Mouse (Mus musculus): ENCODE data around the gene Gckr. TPM values are rescaled to one million over a fixed set of nuclear protein-coding genes. Genes with fewer than 3 reads are reported as not detected.
"Not testable (repeated sequence)": the region's sequence is repeated elsewhere in the genome, so short reads cannot be mapped to it uniquely, and the experiment has no call there.

Gene Gckr
- polyA plus RNA-seq, 1 experiment from 2014 or later: 0.10 TPM

- Histone ChIP-seq H3K4me2 (no peak overlapping the region), H3K9me3 (replicated peaks) (no peaks in the 10 kb centered on the region), H3K4me3 (replicated peaks) (no peak overlapping the region), H3K27ac (replicated peaks) (no peak overlapping the region), H3K9ac (replicated peaks) (no peak overlapping the region), H3K27me3 (replicated peaks) (no peaks in the 10 kb centered on the region), H3K36me3 (peaks cover 7% of the 10 kb centered on the region), H3K4me1 (peaks cover 24% of the 10 kb centered on the region)
- WGBS: 83% methylated on average over 3 of the region's 3 CpGs
- ATAC-seq (ENCODE audit: low FRiP score): no peak
Measured at GRCm38 (mm10) chr5:31297981-31298380, 738 bp downstream of the Gckr start.

- Histone ChIP-seq H3K27me3 (replicated peaks) (no peaks in the 10 kb centered on the region), H3K27ac (replicated peaks) (no peak overlapping the region), H3K36me3 (peaks cover 2% of the 10 kb centered on the region; the same call in 1 of the 2 replicates), H3K4me1 (peaks cover 19% of the 10 kb centered on the region), H3K4me3 (replicated peaks) (no peak overlapping the region), H3K4me2 (no peak overlapping the region), H3K9ac (replicated peaks) (no peak overlapping the region), H3K9me3 (replicated peaks) (no peaks in the 10 kb centered on the region)
- 72% methylated on average over 2 of the region's 2 CpGs for WGBS
- ATAC-seq (ENCODE audit: low FRiP score): no peak
Measured at GRCm38 (mm10) chr5:31298486-31298885, 1.2 kb downstream of the Gckr start.

GRCm38 (mm10) chr5:31301866-31302265, 4.6 kb downstream of the Gckr start:
- Histone ChIP-seq H3K4me2 (no peak overlapping the region), H3K9me3 (replicated peaks) (no peaks in the 10 kb centered on the region), H3K4me3 (replicated peaks) (no peak overlapping the region), H3K36me3 (no peaks in the 10 kb centered on the region), H3K4me1 (no peaks in the 10 kb centered on the region; the same call in 1 of the 2 replicates), H3K9ac (replicated peaks) (no peak overlapping the region), H3K27me3 (replicated peaks) (no peaks in the 10 kb centered on the region), H3K27ac (replicated peaks) (no peak overlapping the region)
- WGBS: 75% methylated on average over 7 of the region's 8 CpGs
- no peak for ATAC-seq (ENCODE audit: low FRiP score)

- H3K36me3 ChIP-seq: no peaks in the 10 kb centered on the region
- no peak overlapping the region for H3K4me3 ChIP-seq (replicated peaks)
- no peaks in the 10 kb centered on the region for H3K9me3 ChIP-seq (replicated peaks)
- no peaks in the 10 kb centered on the region for H3K4me1 ChIP-seq
- no peak overlapping the region for H3K27ac ChIP-seq (replicated peaks)
- ATAC-seq (ENCODE audit: low FRiP score): no peak
- no peak overlapping the region for H3K9ac ChIP-seq (replicated peaks)
- H3K27me3 ChIP-seq (replicated peaks): no peaks in the 10 kb centered on the region
- H3K4me2 ChIP-seq: no peak overlapping the region
- 91% methylated on average over 6 of the region's 6 CpGs for WGBS
Measured at GRCm38 (mm10) chr5:31303093-31303492, 5.8 kb downstream of the Gckr start.

- 93% methylated on average over 8 of the region's 8 CpGs for WGBS
Measured at GRCm38 (mm10) chr5:31312806-31313205, 15.6 kb downstream of the Gckr start.

GRCm38 (mm10) chr5:31322776-31323175, 25.5 kb downstream of the Gckr start:
- no peaks in the 10 kb centered on the region for H3K36me3 ChIP-seq
- 81% methylated on average over 3 of the region's 3 CpGs for WGBS
- H3K9me3 ChIP-seq (replicated peaks): no peaks in the 10 kb centered on the region
- H3K27ac ChIP-seq (replicated peaks): no peak overlapping the region
- no peak for ATAC-seq (ENCODE audit: low FRiP score)
- H3K4me2 ChIP-seq: no peak overlapping the region
- H3K9ac ChIP-seq (replicated peaks): no peak overlapping the region
- H3K4me1 ChIP-seq: no peaks in the 10 kb centered on the region
- no peaks in the 10 kb centered on the region for H3K27me3 ChIP-seq (replicated peaks)
- no peak overlapping the region for H3K4me3 ChIP-seq (replicated peaks)

More at GRCm38 (mm10) chr5:31312806-31313205, 15.6 kb downstream of the Gckr start:
- Histone ChIP-seq H3K4me3 (replicated peaks) (no peak overlapping the region), H3K36me3 (no peaks in the 10 kb centered on the region), H3K9me3 (replicated peaks) (no peaks in the 10 kb centered on the region), H3K9ac (replicated peaks) (no peak overlapping the region), H3K27me3 (replicated peaks) (no peaks in the 10 kb centered on the region), H3K4me1 (no peaks in the 10 kb centered on the region), H3K4me2 (no peak overlapping the region), H3K27ac (replicated peaks) (no peak overlapping the region)
- no peak for ATAC-seq (ENCODE audit: low FRiP score)

- H3K4me3 ChIP-seq (replicated peaks): no peak overlapping the region
- H3K9me3 ChIP-seq (replicated peaks): no peaks in the 10 kb centered on the region
- no peak overlapping the region for H3K4me2 ChIP-seq
- H3K9ac ChIP-seq (replicated peaks): no peak overlapping the region
- no peaks in the 10 kb centered on the region for H3K4me1 ChIP-seq
- H3K27ac ChIP-seq (replicated peaks): no peak overlapping the region
- WGBS: 77% methylated on average over 3 of the region's 3 CpGs
- no peak for ATAC-seq (ENCODE audit: low FRiP score)
- no peaks in the 10 kb centered on the region for H3K27me3 ChIP-seq (replicated peaks)
- no peaks in the 10 kb centered on the region for H3K36me3 ChIP-seq
Measured at GRCm38 (mm10) chr5:31324085-31324484, 26.8 kb downstream of the Gckr start.

- H3K36me3 ChIP-seq: no peaks in the 10 kb centered on the region
- no peak overlapping the region for H3K4me3 ChIP-seq (replicated peaks)
- H3K9ac ChIP-seq (replicated peaks): no peak overlapping the region
- 18% methylated on average over 5 of the region's 5 CpGs for WGBS
- H3K4me2 ChIP-seq: no peak overlapping the region
- no peaks in the 10 kb centered on the region for H3K9me3 ChIP-seq (replicated peaks)
- no peaks in the 10 kb centered on the region for H3K27me3 ChIP-seq (replicated peaks)
- no peaks in the 10 kb centered on the region for H3K4me1 ChIP-seq
- H3K27ac ChIP-seq (replicated peaks): no peak overlapping the region
- ATAC-seq (ENCODE audit: low FRiP score): no peak
Measured at GRCm38 (mm10) chr5:31326850-31327249, 29.6 kb downstream of the Gckr start.

GRCm38 (mm10) chr5:31328255-31328654, 31.0 kb downstream of the Gckr start:
- WGBS: 31% methylated on average over 7 of the region's 7 CpGs
- Histone ChIP-seq H3K36me3 (no peaks in the 10 kb centered on the region), H3K4me1 (no peaks in the 10 kb centered on the region), H3K4me2 (no peak overlapping the region), H3K27me3 (replicated peaks) (no peaks in the 10 kb centered on the region), H3K9me3 (replicated peaks) (no peaks in the 10 kb centered on the region), H3K4me3 (replicated peaks) (no peak overlapping the region), H3K27ac (replicated peaks) (no peak overlapping the region), H3K9ac (replicated peaks) (no peak overlapping the region)
- ATAC-seq (ENCODE audit: low FRiP score): no peak

GRCm38 (mm10) chr5:31357586-31357985, 60.3 kb downstream of the Gckr start:
- H3K9me3 ChIP-seq (replicated peaks); ATAC-seq (ENCODE audit: low FRiP score); H3K27me3 ChIP-seq (replicated peaks); H3K36me3 ChIP-seq; H3K4me1 ChIP-seq; H3K27ac ChIP-seq (replicated peaks); H3K4me2 ChIP-seq; H3K9ac ChIP-seq (replicated peaks); H3K4me3 ChIP-seq (replicated peaks): not testable (repeated sequence)
- 85% methylated on average over 16 of the region's 16 CpGs for WGBS

GRCm38 (mm10) chr5:31360955-31361354, 63.7 kb downstream of the Gckr start:
- 79% methylated on average over 6 of the region's 6 CpGs for WGBS
- H3K4me3 ChIP-seq (replicated peaks): no peak overlapping the region

More at GRCm38 (mm10) chr5:31360955-31361354, 63.7 kb downstream of the Gckr start:
- no peak overlapping the region for H3K27ac ChIP-seq (replicated peaks)
- H3K36me3 ChIP-seq: no peaks in the 10 kb centered on the region
- H3K27me3 ChIP-seq (replicated peaks): no peaks in the 10 kb centered on the region
- no peak overlapping the region for H3K9ac ChIP-seq (replicated peaks)
- ATAC-seq (ENCODE audit: low FRiP score): no peak
- H3K4me2 ChIP-seq: no peak overlapping the region
- H3K9me3 ChIP-seq (replicated peaks): no peaks in the 10 kb centered on the region
- no peaks in the 10 kb centered on the region for H3K4me1 ChIP-seq
